Mouse (Mus musculus): ENCODE data around the gene Axin2. TPM values are rescaled to one million over a fixed set of nuclear protein-coding genes. Genes with fewer than 3 reads are reported as not detected.

Gene Axin2
- polyA plus RNA-seq, 1 experiment from 2014 or later = 7.0 TPM

DNA sequence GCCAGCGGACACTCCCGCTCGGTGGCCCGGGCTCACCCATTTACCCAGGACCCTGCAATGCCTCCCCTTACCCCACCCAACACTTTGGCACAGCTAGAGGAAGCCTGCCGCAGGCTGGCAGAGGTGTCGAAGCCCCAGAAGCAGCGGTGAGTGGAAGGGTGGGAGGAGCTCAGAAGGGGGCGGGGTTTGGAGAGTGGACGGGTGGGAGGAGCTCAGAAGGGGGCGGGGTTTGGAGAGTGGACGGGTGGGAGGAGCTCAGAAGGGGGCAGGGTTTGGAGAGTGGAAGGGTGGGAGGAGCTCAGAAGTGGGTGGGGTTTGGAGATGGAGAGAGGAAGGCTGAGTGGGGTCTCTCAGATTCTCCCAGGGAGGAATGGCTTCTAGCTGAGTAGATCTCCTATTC is 23.6 kb downstream of the Axin2 start:
- no peak for ATAC-seq (ENCODE audit: insufficient number of reproducible peaks, insufficient read depth, low FRiP score, low read depth)
- Histone ChIP-seq H3K27ac (ENCODE audit: low read length) (no peak overlapping the region), H3K4me3 (ENCODE audit: low read depth, low read length) (no peak overlapping the region), H3K9me3 (ENCODE audit: control insufficient read depth, low read depth, low read length) (no peaks in the 10 kb centered on the region), H3K36me3 (ENCODE audit: control insufficient read depth, insufficient read depth, low read length) (peaks cover 51% of the 10 kb centered on the region), H3K4me1 (ENCODE audit: control insufficient read depth, insufficient read depth, low read length) (no peaks in the 10 kb centered on the region), H3K27me3 (ENCODE audit: control insufficient read depth, insufficient read depth, low read length) (no peaks in the 10 kb centered on the region), H3K4me2 (replicated peaks; ENCODE audit: low read depth, low read length) (no peak overlapping the region), H3K9ac (replicated peaks; ENCODE audit: low read depth, low read length) (no peak overlapping the region)
- 83% methylated on average over 11 of the region's 11 CpGs for WGBS

DNA sequence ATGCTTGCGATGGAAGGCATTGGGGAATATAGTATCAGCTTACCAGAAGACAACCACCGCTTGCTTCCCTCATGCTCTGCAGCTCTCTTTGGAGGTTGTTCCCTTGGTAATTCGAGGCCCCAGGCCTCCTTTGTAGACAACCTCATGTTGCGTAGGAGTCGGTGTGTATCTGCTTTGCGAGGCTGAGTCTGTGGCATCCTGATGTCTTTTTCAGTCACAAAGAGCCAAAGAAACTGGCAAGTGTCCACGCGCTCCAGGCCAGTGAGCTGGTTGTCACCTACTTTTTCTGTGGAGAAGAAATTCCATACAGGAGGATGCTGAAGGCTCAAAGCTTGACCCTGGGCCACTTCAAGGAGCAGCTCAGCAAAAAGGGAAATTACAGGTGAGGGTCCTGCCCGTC is 25.5 kb downstream of the Axin2 start:
- Histone ChIP-seq H3K27me3 (ENCODE audit: control insufficient read depth, insufficient read depth, low read length) (no peaks in the 10 kb centered on the region), H3K4me1 (ENCODE audit: control insufficient read depth, insufficient read depth, low read length) (no peaks in the 10 kb centered on the region), H3K9me3 (ENCODE audit: control insufficient read depth, low read depth, low read length) (no peaks in the 10 kb centered on the region), H3K36me3 (ENCODE audit: control insufficient read depth, insufficient read depth, low read length) (peaks cover 55% of the 10 kb centered on the region), H3K4me3 (ENCODE audit: low read depth, low read length) (no peak overlapping the region), H3K9ac (replicated peaks; ENCODE audit: low read depth, low read length) (no peak overlapping the region), H3K4me2 (replicated peaks; ENCODE audit: low read depth, low read length) (no peak overlapping the region), H3K27ac (ENCODE audit: low read length) (no peak overlapping the region)
- 95% methylated on average over 9 of the region's 9 CpGs for WGBS
- ATAC-seq (ENCODE audit: insufficient number of reproducible peaks, insufficient read depth, low FRiP score, low read depth) = no peak

DNA sequence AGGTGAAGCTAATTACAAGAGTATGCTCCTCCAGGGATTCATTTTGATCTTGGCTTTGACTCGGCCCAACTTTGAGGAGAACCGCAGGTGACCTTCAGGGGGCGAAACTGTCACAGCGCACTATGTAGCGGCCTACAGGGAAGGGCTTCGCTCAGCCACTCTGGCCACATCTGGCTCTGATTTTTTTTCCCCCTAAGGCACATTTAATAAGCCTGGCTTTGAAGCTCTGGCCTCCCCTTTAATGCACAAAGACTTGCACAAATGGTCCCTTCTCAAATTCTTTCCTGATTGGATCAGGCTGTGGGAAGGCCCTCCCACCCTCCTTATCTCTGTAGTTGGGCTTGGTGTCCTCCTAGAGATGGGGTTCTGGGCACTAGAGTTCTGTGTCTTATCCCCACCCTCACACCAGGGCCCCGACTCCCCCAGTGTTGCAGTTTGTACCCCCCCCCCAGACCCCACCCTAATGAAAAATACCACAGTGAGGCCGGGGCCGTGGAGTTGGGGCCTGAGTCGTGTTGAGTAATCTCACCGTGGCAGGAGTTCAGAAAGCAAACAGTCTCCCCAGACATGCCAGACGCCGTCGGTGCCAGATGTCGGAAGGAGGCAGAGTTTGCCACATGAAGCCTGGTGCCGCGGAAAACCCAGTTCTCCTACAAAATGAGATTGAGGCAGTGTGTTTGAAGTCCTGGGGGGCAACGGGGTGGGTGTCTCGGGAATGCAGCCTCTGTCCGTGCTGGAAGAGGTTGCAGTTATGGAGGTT is 27.5 kb downstream of the Axin2 start:
- WGBS = 68% methylated on average over 20 of the region's 20 CpGs
- H3K9me3 ChIP-seq (ENCODE audit: control insufficient read depth, low read depth, low read length) = no peaks in the 10 kb centered on the region
- H3K27ac ChIP-seq (ENCODE audit: low read length) = no peak overlapping the region
- no peak for ATAC-seq (ENCODE audit: insufficient number of reproducible peaks, insufficient read depth, low FRiP score, low read depth)
- no peaks in the 10 kb centered on the region for H3K27me3 ChIP-seq (ENCODE audit: control insufficient read depth, insufficient read depth, low read length)
- no peak overlapping the region for H3K4me3 ChIP-seq (ENCODE audit: low read depth, low read length)
- H3K36me3 ChIP-seq (ENCODE audit: control insufficient read depth, insufficient read depth, low read length) = peaks cover 44% of the 10 kb centered on the region
- no peak overlapping the region for H3K9ac ChIP-seq (replicated peaks; ENCODE audit: low read depth, low read length)
- no peak overlapping the region for H3K4me2 ChIP-seq (replicated peaks; ENCODE audit: low read depth, low read length)
- H3K4me1 ChIP-seq (ENCODE audit: control insufficient read depth, insufficient read depth, low read length) = no peaks in the 10 kb centered on the region

DNA sequence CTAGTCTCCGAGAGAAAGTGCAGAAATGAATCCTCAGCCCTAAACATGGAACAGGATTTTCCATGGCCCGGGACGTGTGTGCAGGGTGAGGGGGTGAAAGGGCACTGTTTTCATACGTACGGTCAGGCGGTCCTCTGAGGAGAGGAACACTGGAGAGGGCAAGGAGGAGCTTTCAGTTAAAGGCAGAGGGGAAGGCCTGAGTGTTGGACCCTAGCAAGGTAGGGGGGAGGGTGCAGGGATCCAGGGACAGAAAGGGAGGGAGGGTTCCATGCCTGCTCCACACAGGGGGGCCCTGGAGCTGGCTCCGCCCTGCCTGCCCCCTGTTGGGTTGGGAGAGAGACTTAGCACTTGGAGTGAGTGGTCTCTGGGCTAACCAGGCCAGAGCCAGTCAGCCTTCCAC is 28.4 kb downstream of the Axin2 start:
- Histone ChIP-seq H3K4me2 (replicated peaks; ENCODE audit: low read depth, low read length) (no peak overlapping the region), H3K36me3 (ENCODE audit: control insufficient read depth, insufficient read depth, low read length) (peaks cover 39% of the 10 kb centered on the region)

GRCm38 (mm10) chr11:108948931-108949330 is 28.8 kb downstream of the Axin2 start:
- Histone ChIP-seq H3K36me3 (ENCODE audit: control insufficient read depth, insufficient read depth, low read length) (peaks cover 38% of the 10 kb centered on the region), H3K4me2 (replicated peaks; ENCODE audit: low read depth, low read length) (no peak overlapping the region), H3K27ac (ENCODE audit: low read length) (no peak overlapping the region), H3K27me3 (ENCODE audit: control insufficient read depth, insufficient read depth, low read length) (no peaks in the 10 kb centered on the region), H3K9ac (replicated peaks; ENCODE audit: low read depth, low read length) (no peak overlapping the region), H3K4me1 (ENCODE audit: control insufficient read depth, insufficient read depth, low read length) (no peaks in the 10 kb centered on the region), H3K4me3 (ENCODE audit: low read depth, low read length) (no peak overlapping the region), H3K9me3 (ENCODE audit: control insufficient read depth, low read depth, low read length) (no peaks in the 10 kb centered on the region)
- no peak for ATAC-seq (ENCODE audit: insufficient number of reproducible peaks, insufficient read depth, low FRiP score, low read depth)
- WGBS = 85% methylated on average over 10 of the region's 10 CpGs

More for the DNA sequence above, 28.4 kb downstream of the Axin2 start:
- H3K4me3 ChIP-seq (ENCODE audit: low read depth, low read length) = no peak overlapping the region
- no peak overlapping the region for H3K9ac ChIP-seq (replicated peaks; ENCODE audit: low read depth, low read length)
- H3K4me1 ChIP-seq (ENCODE audit: control insufficient read depth, insufficient read depth, low read length) = no peaks in the 10 kb centered on the region
- no peaks in the 10 kb centered on the region for H3K27me3 ChIP-seq (ENCODE audit: control insufficient read depth, insufficient read depth, low read length)
- ATAC-seq (ENCODE audit: insufficient number of reproducible peaks, insufficient read depth, low FRiP score, low read depth) = no peak
- 85% methylated on average over 7 of the region's 7 CpGs for WGBS
- no peak overlapping the region for H3K27ac ChIP-seq (ENCODE audit: low read length)
- H3K9me3 ChIP-seq (ENCODE audit: control insufficient read depth, low read depth, low read length) = no peaks in the 10 kb centered on the region

DNA sequence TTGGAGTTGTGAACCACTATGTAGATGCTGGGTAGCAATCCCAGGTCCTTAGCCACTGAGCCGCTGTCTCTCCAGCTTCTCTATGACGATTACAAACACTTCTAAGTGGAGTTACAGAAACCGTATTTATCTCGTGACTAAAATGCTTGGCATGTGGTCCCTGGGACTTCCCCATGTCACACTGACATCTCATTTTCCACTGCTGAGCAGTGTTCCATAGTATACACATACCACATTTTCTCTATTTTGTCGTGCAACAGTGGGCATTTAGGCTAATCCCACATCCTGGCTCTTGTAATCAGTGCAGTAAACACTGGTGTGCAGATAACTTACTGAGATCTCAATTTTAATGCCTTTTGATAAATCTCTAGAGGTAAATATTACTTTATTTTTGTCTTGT is 32.2 kb downstream of the Axin2 start:
- Histone ChIP-seq H3K4me2 (replicated peaks; ENCODE audit: low read depth, low read length) (no peak overlapping the region), H3K9me3 (ENCODE audit: control insufficient read depth, low read depth, low read length) (no peaks in the 10 kb centered on the region), H3K4me1 (ENCODE audit: control insufficient read depth, insufficient read depth, low read length) (no peaks in the 10 kb centered on the region), H3K9ac (replicated peaks; ENCODE audit: low read depth, low read length) (no peak overlapping the region), H3K36me3 (ENCODE audit: control insufficient read depth, insufficient read depth, low read length) (peaks cover 8% of the 10 kb centered on the region), H3K27ac (ENCODE audit: low read length) (no peak overlapping the region), H3K4me3 (ENCODE audit: low read depth, low read length) (no peak overlapping the region), H3K27me3 (ENCODE audit: control insufficient read depth, insufficient read depth, low read length) (no peaks in the 10 kb centered on the region)
- 69% methylated on average over 5 of the region's 5 CpGs for WGBS
- no peak for ATAC-seq (ENCODE audit: insufficient number of reproducible peaks, insufficient read depth, low FRiP score, low read depth)

DNA sequence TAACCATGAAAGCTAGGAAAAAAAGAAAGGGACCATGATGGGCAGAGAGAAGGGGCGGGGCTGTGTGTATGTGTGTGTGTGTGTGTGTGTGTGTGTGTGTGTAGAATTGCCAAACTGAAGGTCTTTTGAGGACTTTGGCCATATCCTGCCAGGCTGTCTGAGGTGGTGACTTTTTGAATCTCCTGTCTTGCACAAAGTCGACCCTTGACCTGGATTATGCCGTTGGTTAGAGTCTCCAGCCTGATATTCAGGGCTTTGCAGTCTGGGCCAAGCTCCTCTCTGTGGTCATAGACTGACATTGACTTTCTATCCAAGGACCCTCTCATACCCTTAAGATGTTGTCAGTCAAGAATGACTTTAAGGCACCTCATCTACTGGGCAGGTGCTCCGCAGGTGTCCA is 35.8 kb downstream of the Axin2 start:
- H3K4me1 ChIP-seq (ENCODE audit: control insufficient read depth, insufficient read depth, low read length) = no peaks in the 10 kb centered on the region
- no peaks in the 10 kb centered on the region for H3K27me3 ChIP-seq (ENCODE audit: control insufficient read depth, insufficient read depth, low read length)
- no peaks in the 10 kb centered on the region for H3K36me3 ChIP-seq (ENCODE audit: control insufficient read depth, insufficient read depth, low read length)
- ATAC-seq (ENCODE audit: insufficient number of reproducible peaks, insufficient read depth, low FRiP score, low read depth) = no peak
- 96% methylated on average over 4 of the region's 4 CpGs for WGBS
- no peaks in the 10 kb centered on the region for H3K9me3 ChIP-seq (ENCODE audit: control insufficient read depth, low read depth, low read length)
- no peak overlapping the region for H3K27ac ChIP-seq (ENCODE audit: low read length)
- no peak overlapping the region for H3K4me2 ChIP-seq (replicated peaks; ENCODE audit: low read depth, low read length)
- H3K9ac ChIP-seq (replicated peaks; ENCODE audit: low read depth, low read length) = no peak overlapping the region
- H3K4me3 ChIP-seq (ENCODE audit: low read depth, low read length) = no peak overlapping the region

GRCm38 (mm10) chr11:108958349-108958748 is 38.2 kb downstream of the Axin2 start:
- Histone ChIP-seq H3K9ac (replicated peaks; ENCODE audit: low read depth, low read length) (no peak overlapping the region), H3K4me1 (ENCODE audit: control insufficient read depth, insufficient read depth, low read length) (0 out of 2 replicates have a peak, but pooled peaks cover 9% of the 10 kb centered on the region), H3K4me2 (replicated peaks; ENCODE audit: low read depth, low read length) (no peak overlapping the region), H3K27me3 (ENCODE audit: control insufficient read depth, insufficient read depth, low read length) (no peaks in the 10 kb centered on the region), H3K4me3 (ENCODE audit: low read depth, low read length) (no peak overlapping the region), H3K36me3 (ENCODE audit: control insufficient read depth, insufficient read depth, low read length) (no peaks in the 10 kb centered on the region), H3K9me3 (ENCODE audit: control insufficient read depth, low read depth, low read length) (no peaks in the 10 kb centered on the region), H3K27ac (ENCODE audit: low read length) (no peak overlapping the region)
- WGBS = 49% methylated on average over 5 of the region's 5 CpGs
- ATAC-seq (ENCODE audit: insufficient number of reproducible peaks, insufficient read depth, low FRiP score, low read depth) = no peak

DNA sequence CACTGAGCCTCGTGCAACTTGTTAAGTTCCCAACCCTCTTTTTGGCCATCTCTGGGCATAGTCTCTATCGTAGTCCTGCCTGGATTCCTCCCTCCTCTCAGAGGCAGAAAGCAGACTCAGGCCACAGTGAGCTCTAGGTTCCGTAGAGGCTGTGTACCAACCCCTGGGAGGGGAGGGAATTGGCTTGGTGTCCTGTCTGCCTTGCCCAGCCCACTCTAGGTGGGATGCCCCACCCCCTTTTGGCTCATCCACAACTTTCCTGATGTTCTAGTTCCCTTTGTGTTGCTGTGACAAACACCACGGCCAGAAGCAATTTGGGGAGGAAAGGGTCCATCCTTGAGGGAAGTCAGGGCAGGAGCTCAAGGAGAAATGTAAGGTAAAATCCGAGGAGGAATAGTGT is 39.0 kb downstream of the Axin2 start:
- no peak for ATAC-seq (ENCODE audit: insufficient number of reproducible peaks, insufficient read depth, low FRiP score, low read depth)
- H3K4me1 ChIP-seq (ENCODE audit: control insufficient read depth, insufficient read depth, low read length) = 0 out of 2 replicates have a peak, but pooled peaks cover 9% of the 10 kb centered on the region
- WGBS = 49% methylated on average over 5 of the region's 5 CpGs

More for the DNA sequence above, 39.0 kb downstream of the Axin2 start:
- Histone ChIP-seq H3K9me3 (ENCODE audit: control insufficient read depth, low read depth, low read length) (no peaks in the 10 kb centered on the region), H3K9ac (replicated peaks; ENCODE audit: low read depth, low read length) (no peak overlapping the region), H3K36me3 (ENCODE audit: control insufficient read depth, insufficient read depth, low read length) (no peaks in the 10 kb centered on the region), H3K4me2 (replicated peaks; ENCODE audit: low read depth, low read length) (no peak overlapping the region), H3K27me3 (ENCODE audit: control insufficient read depth, insufficient read depth, low read length) (no peaks in the 10 kb centered on the region), H3K27ac (ENCODE audit: low read length) (no peak overlapping the region), H3K4me3 (ENCODE audit: low read depth, low read length) (no peak overlapping the region)

Data from stomach, embryonic 14.5 days (tissue).